Mouse (Mus musculus): ENCODE data around the gene Lsm14b.

Gene Lsm14b

DNA sequence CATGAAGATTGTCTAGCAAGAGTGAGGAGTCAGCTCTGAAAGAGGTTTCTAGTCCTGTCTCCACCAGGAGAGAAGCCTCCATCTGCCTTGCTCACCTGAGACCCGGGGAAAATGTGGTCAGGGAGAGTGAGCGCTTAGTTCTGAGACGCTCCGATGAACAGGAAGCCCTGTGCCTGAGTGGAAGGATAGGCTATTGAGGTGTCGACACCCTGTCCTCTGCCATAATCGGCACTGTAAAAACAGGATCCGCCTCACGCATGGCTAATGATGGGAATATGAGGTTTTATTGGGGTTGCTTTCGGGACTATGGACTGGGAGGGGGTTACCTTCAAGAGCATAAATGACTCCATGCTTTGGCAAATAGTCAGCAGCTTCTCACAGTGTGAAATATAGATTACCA lies 6.2 kb upstream of the Lsm14b start:
- DNase-seq (ENCODE audit: low spot score): no peak

GRCm38 (mm10) chr2:180020091-180020661 lies 4.6 kb upstream of the Lsm14b start:
- no peak for DNase-seq (ENCODE audit: low spot score)

DNA sequence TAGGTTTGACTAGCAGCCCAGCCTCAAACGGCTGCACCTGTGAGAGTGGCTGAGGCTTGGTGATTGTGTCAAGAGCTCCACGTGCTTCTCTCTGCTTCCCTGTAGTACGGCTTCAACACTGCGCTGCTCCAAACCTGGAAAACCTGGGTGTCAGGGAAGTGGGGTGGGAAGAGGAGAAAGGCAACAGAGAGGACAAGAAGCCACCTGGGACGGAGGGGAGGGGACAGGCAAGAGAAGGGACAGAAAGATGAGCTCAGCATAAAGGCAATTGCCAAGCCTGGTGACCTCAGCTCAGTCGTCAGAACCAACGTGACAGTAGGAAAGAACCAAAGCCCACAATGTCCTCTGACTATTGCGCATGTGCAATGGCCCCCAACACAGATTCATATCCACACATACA lies 3.9 kb upstream of the Lsm14b start:
- no peak for DNase-seq (ENCODE audit: low spot score)

DNA sequence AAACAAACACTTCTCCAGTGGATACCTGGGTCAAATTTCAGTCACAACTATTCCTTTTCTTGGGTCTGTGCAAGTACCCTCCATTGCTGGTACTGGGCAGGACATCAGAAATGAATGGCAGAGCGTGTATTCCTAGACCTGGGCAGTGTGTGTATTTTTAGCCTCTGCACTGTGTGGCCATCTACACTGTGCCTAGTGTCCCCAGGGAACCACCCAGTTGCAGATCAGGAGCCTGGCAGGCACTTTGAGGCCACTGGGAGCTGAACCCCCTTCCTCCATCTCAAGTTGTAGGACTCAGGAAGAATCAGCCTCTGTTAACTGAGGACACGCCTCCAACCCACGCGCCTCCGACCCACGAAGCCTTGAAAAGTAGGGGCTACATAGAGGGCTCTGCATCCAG lies 2.0 kb upstream of the Lsm14b start:
- DNase-seq (ENCODE audit: low spot score): no peak

- peak; percentile 79 for DNase-seq (ENCODE audit: low spot score)
Measured at GRCm38 (mm10) chr2:180025135-180025860, 511 bp downstream of the Lsm14b start.

- DNase-seq (ENCODE audit: low spot score): no peak
Measured at GRCm38 (mm10) chr2:180025861-180026200, 1.0 kb downstream of the Lsm14b start.

- no peak for DNase-seq (ENCODE audit: low spot score)
Measured at GRCm38 (mm10) chr2:180027768-180028167, 3.0 kb downstream of the Lsm14b start.

DNA sequence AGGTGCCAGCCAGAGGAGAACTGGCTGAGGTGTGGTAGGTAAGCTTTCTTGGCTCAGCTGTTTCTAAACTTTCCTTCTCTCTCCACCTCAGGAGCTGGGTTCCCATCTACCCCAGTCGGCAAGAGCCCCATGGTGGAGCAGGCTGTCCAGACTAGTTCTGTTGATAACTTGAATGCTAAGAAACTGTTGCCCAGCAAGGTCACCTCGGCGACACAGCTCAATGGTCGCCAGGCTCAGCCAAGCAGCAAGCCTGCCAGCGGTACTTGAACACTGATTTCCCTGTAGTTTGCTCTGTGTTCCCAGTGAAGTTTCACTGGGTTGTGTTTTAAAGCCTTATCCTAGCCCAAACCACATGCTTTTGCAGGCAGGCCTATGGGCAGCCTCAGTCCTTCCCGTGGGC lies 6.5 kb downstream of the Lsm14b start:
- DNase-seq (ENCODE audit: low spot score): no peak

DNA sequence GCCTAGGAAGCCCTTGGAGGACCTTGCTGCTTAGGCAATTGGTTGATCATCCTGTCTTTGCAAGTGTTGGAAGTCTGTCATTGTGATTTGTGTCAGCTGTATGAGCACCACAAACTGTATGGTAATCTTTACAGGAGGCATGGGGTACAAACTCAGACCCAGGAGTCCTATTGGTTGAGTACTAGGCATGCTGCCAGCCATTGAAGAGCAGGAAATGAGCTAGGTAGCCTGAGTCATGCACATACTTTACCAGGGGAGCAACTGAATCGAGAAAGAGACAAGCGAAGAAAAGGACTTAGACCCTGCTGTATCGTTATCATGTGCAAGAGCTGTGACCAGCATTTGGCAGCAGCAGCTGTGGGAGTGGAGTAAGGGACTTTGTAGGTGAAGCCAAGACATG lies 8.1 kb downstream of the Lsm14b start:
- DNase-seq (ENCODE audit: low spot score): no peak

DNA sequence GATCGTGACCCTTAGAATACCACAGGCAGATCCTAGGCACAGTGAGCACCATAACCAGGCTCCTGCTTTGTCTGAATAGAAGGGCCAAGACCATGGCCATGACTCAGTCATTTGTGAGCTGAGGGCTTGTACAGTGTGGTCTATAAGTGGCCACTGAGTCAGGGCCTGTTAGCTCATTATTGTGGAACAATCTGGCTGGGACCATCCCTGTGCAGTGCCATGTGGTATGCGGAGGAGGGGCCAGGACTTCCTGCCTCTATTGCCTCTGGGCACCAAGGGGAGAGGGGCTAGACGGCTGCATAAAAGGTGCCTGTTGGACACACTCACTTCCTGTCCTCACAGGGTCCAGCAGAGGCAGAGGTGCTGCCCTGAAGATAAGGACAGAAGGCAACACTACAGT lies 9.2 kb downstream of the Lsm14b start:
- no peak for DNase-seq (ENCODE audit: low spot score)

DNA sequence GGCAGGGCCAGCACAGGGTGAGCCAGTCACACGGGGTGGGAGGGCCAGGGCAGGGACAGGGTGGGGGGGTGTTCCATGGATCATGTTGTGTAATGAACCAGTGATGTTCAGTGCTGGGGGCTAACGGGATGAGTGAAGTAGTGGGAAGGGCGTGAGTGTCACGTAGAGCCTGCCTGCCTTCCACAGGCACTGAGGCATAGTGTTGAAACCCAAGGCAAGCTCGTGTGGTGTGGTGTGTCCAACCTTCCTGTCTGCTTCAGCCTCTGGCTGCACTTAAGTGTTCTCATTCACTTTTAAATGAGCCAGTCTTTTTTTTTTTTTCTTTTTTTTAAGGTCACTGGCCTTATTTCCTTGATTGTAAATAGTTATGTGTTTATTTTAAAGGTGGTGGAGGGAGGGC lies 10.0 kb downstream of the Lsm14b start:
- no peak for DNase-seq (ENCODE audit: low spot score)

GRCm38 (mm10) chr2:180040406-180040805 lies 15.6 kb downstream of the Lsm14b start:
- DNase-seq (ENCODE audit: low spot score): peak; percentile 56

DNA sequence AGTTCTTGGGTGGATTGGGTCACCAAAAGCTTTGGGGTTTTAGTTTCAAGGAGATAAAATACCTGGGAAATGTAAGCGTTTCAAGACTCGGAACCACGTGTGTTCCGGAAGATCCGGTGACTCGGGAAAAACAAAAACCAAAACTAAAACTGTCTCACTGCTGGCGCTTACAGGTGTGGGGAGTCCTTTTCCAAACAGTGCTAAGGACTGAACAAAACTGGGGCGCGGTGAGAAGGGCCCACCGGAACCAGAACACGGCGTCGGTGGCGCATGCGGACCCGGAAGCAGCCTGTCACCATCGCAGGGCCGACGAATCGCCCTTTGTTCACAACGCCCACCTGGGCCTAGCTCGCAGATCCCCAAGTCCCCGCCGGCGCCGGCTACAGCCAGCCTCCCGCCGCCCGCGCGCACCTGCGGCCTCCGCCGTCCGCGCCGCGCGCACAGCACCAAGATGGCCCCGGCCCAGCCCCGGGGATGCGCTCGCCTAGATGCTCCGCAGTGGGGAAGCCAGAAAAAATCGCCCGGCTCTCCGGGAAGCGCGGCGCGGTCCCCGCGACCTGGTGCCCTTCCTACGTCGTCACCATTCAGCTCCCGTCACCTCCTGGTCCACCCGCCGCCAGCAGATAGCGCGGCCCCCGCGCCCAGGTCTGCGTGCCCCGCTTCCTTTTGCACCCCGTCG lies 16.9 kb downstream of the Lsm14b start:
- peak; percentile 74 for DNase-seq (ENCODE audit: low spot score)

DNA sequence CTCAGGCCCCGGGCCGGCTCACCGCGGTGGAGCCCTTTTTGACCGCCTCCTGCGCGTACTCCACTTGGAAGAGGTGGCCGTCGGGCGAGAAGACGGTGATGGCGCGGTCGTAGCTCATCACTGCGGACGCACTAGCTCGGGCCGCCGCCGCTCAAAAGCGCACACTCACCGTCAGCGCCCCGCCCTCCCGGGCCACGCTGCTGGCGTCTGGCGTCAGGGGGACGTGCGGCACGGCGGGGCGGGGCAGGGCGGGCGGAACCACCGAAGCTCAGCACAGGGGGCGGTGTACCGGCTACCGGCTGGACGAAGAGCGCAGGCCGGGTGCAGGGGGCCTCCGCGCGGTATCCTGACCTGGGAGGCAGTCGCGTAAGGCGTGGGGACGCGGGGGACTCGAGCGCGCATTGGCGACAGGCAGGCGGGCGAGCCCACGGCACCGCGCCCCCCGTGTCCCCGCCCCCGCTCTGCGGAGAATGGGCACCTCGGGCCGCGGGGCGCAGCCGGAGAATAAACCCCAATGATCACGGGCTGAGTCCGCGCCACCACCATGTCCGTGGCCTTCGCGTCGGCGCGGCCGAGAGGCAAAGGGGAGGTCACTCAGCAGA lies 17.6 kb downstream of the Lsm14b start, which contains the start of the genes Psma7 and Ss18l1:
TSS of gene Psma7 (minus strand) at position 178 of the 602 bp plus-strand sequence.
TSS of gene Ss18l1 (plus strand) at position 254 of the 602 bp plus-strand sequence.
- peak; percentile 95 for DNase-seq (ENCODE audit: low spot score)

DNA sequence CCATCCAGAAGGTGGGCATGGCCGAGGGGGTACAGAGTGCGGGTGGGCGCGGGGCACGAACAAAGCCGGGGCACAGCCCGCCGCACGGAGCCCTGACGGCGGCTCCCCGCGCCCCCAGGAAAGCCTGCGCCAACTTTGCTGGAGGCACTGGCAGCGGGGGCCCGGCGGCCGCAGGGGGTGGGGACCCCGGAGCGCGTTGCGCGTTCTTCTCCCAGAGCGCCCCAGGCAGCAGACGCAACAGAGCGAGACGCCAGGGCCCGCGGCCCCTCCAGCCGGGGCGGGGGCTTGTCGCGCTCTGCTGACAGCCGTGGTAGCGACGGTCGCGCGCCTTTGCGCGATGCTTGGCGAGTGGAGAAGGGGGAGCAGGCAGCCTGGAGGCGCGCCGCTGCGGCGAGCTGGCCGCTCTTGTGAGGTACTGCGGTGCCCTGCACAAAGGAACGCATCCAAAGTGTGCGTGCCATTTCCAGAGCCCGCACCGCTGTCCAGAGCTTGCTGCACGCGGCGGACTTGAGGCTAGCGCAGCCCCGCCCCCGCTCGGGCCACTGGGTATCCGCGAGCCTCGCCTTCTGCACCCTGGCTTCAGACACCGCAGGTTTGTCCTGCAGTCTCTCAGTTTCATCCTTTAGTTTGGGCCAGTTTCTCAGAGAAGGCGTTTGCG lies 18.2 kb downstream of the Lsm14b start:
- DNase-seq (ENCODE audit: low spot score): peak; percentile 81

DNA sequence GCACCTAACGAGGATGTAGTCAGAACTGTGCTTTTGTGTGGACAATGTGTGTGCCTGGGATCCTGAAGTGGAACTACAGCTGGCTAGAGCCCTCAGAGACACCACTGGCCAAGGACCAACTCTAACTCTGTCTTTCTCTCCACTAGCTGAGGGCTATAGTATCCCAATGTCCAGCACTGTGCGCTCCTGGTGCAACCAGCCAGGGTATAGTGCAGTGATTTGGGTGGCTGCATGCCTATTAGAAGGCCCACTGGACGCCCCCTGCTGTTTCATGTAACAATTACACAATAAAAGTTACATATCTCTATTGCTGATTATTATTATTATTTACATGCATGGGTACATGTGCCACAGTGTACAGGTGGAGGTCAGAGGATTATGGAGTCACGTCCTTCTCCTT lies 20.5 kb downstream of the Lsm14b start:
- no peak for DNase-seq (ENCODE audit: low spot score)

DNA sequence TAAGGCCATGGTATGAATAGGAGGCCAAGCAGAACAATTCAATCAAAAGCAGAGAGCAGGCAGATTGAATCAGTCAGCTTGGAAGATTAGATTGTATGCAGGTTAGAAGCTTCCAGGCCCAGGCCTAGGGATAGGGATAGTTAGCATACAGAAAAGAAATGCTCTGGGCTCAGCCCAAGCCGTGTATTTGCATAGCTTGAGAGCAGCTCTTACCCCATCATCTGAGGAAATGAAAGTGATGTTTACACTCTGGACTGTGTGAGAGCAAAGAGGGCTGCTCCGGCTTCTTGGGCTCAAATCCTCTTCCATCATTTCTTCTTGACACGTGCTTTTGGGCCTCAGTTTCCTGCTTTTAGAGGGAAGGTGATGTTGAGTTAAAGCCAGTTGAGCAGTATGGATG lies 22.8 kb downstream of the Lsm14b start:
- no peak for DNase-seq (ENCODE audit: low spot score)

DNA sequence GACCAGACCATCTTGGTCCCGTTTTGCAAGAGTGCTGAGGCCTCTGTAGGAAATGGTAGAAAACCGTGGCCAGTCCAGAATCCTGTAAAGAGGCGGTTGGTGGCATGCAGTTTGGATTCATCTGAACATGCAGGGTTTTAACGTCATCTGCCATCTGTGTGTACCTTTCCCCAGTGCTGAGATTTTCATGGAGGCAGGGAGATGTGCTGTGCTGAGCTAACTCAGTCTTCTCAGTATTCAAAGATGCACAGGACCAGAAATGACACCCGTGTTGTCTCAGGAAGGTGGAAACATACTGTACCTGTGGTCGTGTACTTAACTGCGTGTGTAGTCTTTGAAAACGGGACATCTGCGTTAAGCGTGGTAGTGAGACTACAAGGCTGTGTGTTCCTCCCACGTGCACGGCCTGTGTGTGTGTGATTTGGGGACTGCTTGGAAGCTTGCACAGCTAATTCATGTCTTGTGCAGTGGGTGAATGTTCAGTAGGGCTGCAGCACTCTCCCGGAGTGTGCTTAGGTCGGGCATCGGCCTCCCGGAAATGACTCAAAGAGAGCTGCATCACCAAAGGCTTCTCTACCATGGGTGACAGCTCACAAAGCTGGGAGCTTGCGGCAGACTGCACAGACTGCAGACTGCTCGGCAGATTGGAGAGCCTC lies 23.3 kb downstream of the Lsm14b start:
- no peak for DNase-seq (ENCODE audit: low spot score)

DNA sequence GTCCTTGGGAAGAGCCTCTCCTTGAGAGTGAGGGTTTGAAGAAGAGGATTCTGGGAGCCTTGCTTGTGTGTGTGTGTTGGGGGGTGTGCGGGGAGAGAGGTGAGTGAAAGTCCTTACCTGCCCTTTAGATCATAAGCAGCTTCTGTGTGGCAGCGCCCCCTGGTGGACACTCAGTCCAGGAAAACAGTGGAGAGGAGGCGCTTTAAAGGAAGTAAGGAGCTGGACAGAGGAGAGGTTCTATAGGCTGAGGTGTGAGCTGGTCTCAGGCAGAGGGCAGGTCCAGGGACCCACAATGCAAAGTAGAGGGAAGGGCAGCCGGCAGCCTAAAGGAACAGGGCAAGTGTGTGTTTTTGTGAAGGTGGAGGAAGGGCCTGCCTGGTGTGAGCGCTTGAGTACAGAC lies 26.2 kb downstream of the Lsm14b start:
- peak; percentile 93 for DNase-seq (ENCODE audit: low spot score)

DNA sequence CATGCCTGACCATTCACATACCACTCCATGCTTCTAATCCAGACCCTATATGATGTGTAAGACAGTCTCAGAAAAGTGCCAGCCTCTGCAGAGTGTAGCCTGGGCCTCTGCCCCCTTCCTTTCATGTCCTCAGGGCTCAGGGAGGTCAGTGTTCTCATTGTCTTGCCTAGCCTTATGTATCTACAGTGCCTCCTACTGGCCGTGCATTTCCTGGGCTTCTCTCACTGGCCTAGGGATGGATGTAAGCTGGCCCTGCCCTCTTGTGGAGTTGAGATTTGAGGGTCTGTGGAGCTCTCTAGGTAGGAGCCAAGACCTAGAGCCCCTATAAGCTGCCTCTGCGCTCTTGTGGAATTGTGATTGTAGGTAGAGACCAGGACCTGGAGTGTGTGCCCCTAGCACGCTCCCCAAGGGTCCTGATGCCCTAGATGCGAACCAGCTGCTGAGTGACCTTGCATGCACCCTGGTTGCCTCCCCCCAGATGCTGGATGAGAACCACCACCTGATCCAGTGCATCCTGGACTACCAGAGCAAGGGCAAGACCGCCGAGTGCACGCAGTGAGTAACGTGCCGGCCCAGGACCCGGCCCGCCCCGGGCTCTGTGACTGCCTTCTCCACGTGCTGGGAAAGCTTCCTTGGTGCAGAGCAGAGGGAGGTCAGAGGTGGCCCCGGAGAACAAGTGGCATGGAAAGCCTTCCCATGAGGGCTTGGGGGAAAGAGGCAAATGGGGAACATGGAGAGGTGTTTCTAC lies 27.4 kb downstream of the Lsm14b start:
- no peak for DNase-seq (ENCODE audit: low spot score)

DNA sequence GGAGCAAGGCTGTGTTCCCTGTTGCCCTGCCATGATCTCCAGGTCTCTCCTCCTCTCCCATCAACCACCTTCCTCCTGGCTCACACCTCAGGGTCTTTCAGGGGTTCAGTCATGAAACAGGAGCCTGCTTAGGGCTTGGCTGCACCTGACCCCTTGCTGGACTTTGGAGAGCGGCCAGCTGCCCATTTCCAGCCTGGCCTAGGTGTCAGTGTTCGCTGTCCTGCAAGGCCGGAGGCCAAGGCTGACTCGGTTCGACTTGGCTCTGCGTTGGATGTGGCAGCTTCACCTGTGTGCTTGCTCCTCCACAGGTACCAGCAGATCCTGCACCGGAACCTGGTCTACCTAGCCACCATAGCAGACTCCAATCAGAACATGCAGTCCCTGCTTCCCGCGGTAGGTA lies 28.2 kb downstream of the Lsm14b start:
- DNase-seq (ENCODE audit: low spot score): no peak
